9 mouse cellular contexts compared by ENCODE assay signal in genomic region chr1:32174566-32174965, GRCm38 (mm10). TPM values are rescaled to one million over a fixed set of nuclear protein-coding genes. Genes with fewer than 3 reads are reported as not detected.
DNase-seq lines count a peak whose midpoint lies in the region; ATAC-seq and TF ChIP-seq lines count a peak whose summit lies in the region.
"Had no signal": no experiment of that assay in that cellular context is flagged by ENCODE, and none has a peak within 500 bp of the region (broad histone marks: within the 10 kb centered on the region; RNA-seq: fewer than 3 reads in every experiment).

No protein-coding gene starts in this region.

- H3K4me3 ChIP-seq in intestine, postnatal 0 days (ENCODE audit: low read depth, low read length): no peak overlapping the region
- H3K4me3 ChIP-seq in intestine, embryonic 15.5 days (replicated peaks): no peak overlapping the region
- peak overlapping the region; percentile 66 for H3K4me3 ChIP-seq in forebrain, embryonic 14.5 days (ENCODE audit: low read depth, low read length)
- peak overlapping the region; percentile 18; the same call in 1 of the 2 replicates for H3K4me3 ChIP-seq in midbrain, embryonic 12.5 days
- H3K4me3 ChIP-seq: erythroblast, embryonic 14.5 days had no signal

- intact Hi-C loops in heart, postnatal 14 days (cut with DNase I): loop anchor here (5.0 to 10.0 kb wide), 3 partner anchors 380 to 1473 kb away; no protein-coding TSS in a partner anchor

- no peak overlapping the region for H3K27ac ChIP-seq in intestine, postnatal 0 days (ENCODE audit: low read depth, low read length)
- no peak overlapping the region for H3K27ac ChIP-seq in intestine, embryonic 15.5 days
- peak overlapping the region; percentile 52; the same call in 1 of the 2 replicates for H3K27ac ChIP-seq in forebrain, embryonic 14.5 days (ENCODE audit: low read depth, low read length)
- no peak overlapping the region for H3K27ac ChIP-seq in midbrain, embryonic 12.5 days (replicated peaks)

- H3K4me1 ChIP-seq in intestine, postnatal 0 days (replicated peaks; ENCODE audit: control insufficient read depth, insufficient read depth, low read length): no peaks in the 10 kb centered on the region; the same call in 1 of the 2 replicates
- H3K4me1 ChIP-seq in intestine, embryonic 15.5 days (replicated peaks): 0 out of 2 replicates have a peak, but pooled peaks cover 5% of the 10 kb centered on the region
- peaks cover 6% of the 10 kb centered on the region; the same call in 1 of the 2 replicates for H3K4me1 ChIP-seq in forebrain, embryonic 14.5 days (ENCODE audit: control insufficient read depth, insufficient read depth, low read length)
- H3K4me1 ChIP-seq in midbrain, embryonic 12.5 days: peaks cover 5% of the 10 kb centered on the region; the same call in 1 of the 2 replicates

- no peaks in the 10 kb centered on the region for H3K36me3 ChIP-seq in intestine, postnatal 0 days (ENCODE audit: control insufficient read depth, insufficient read depth)
- no peaks in the 10 kb centered on the region for H3K36me3 ChIP-seq in intestine, embryonic 15.5 days
- H3K36me3 ChIP-seq in forebrain, embryonic 14.5 days (ENCODE audit: control insufficient read depth, insufficient read depth, low read length): no peaks in the 10 kb centered on the region
- no peaks in the 10 kb centered on the region for H3K36me3 ChIP-seq in midbrain, embryonic 12.5 days

- ATAC-seq in intestine, postnatal 0 days: no peak
- no peak for ATAC-seq in intestine, embryonic 15.5 days
- ATAC-seq in forebrain, embryonic 14.5 days: no peak
- ATAC-seq in midbrain, embryonic 12.5 days (ENCODE audit: low FRiP score, low read depth): no peak
- no peak for ATAC-seq in erythroblast, adult 5-6 weeks (replicated peaks; ENCODE audit: low FRiP score, poor library complexity, severe bottlenecking)
- no peak for ATAC-seq in granulocyte monocyte progenitor cell, adult 5-6 weeks (replicated peaks; ENCODE audit: poor library complexity, severe bottlenecking)

- WGBS in intestine, postnatal 0 days: 63% methylated on average over 5 of the region's 5 CpGs
- whole genome bisulfite sequencing in intestine, embryonic 15.5 days: 54% methylated on average over 5 of the region's 5 CpGs
- WGBS in forebrain, embryonic 14.5 days: 50% methylated on average over 5 of the region's 5 CpGs
- 65% methylated on average over 5 of the region's 5 CpGs for WGBS in midbrain, embryonic 12.5 days

- no peaks in the 10 kb centered on the region; the same call in 1 of the 2 replicates for H3K27me3 ChIP-seq in intestine, postnatal 0 days (replicated peaks; ENCODE audit: control insufficient read depth, insufficient read depth, low read length)
- H3K27me3 ChIP-seq in intestine, embryonic 15.5 days (replicated peaks): peaks cover 7% of the 10 kb centered on the region; the same call in 1 of the 2 replicates
- no peaks in the 10 kb centered on the region for H3K27me3 ChIP-seq in forebrain, embryonic 14.5 days (replicated peaks; ENCODE audit: control insufficient read depth, insufficient read depth, low read length)
- no peaks in the 10 kb centered on the region for H3K27me3 ChIP-seq in midbrain, embryonic 12.5 days

- H3K9ac ChIP-seq in intestine, postnatal 0 days (ENCODE audit: low read depth, low read length): no peak overlapping the region
- no peak overlapping the region for H3K9ac ChIP-seq in intestine, embryonic 15.5 days
- peak overlapping the region; percentile 55 for H3K9ac ChIP-seq in forebrain, embryonic 14.5 days (ENCODE audit: low read length)
- no peak overlapping the region for H3K9ac ChIP-seq in midbrain, embryonic 12.5 days (replicated peaks)

- H3K9me3 ChIP-seq in intestine, postnatal 0 days (ENCODE audit: control insufficient read depth): no peaks in the 10 kb centered on the region
- H3K9me3 ChIP-seq in intestine, embryonic 15.5 days: no peaks in the 10 kb centered on the region
- H3K9me3 ChIP-seq in forebrain, embryonic 14.5 days (replicated peaks; ENCODE audit: control insufficient read depth, low read length): no peaks in the 10 kb centered on the region
- H3K9me3 ChIP-seq in midbrain, embryonic 12.5 days: no peaks in the 10 kb centered on the region

- H3K4me2 ChIP-seq in intestine, postnatal 0 days (replicated peaks; ENCODE audit: low read depth): no peak overlapping the region
- no peak overlapping the region for H3K4me2 ChIP-seq in intestine, embryonic 15.5 days (replicated peaks)
- peak overlapping the region; percentile 81 for H3K4me2 ChIP-seq in forebrain, embryonic 14.5 days (ENCODE audit: low read length)
- H3K4me2 ChIP-seq in midbrain, embryonic 12.5 days (replicated peaks): peak overlapping the region; percentile 19; the same call in 1 of the 2 replicates

- TF ChIP-seq CTCF in intestine, postnatal 0 days (IDR thresholded peaks at IDR 0.05; ENCODE audit: low read depth): peak; percentile 60

- peak; percentile 2 for DNase-seq in R1 (ENCODE audit: low read depth, low spot score)
- DNase-seq in forebrain, embryonic 14.5 days (ENCODE audit: low spot score): peak; percentile 90
- no peak for DNase-seq in heart, postnatal 14 days

RNA-seq across cellular contexts. Expression of gene Khdrbs2, which starts 2.1 kb away (rescaled TPM):
- 1.6 and 1.9 TPM in 2 replicates for polyA plus RNA-seq in intestine, postnatal 0 days (2015; fragmentation: Nextera tagmentation; extraction: Ambion mirVana)
- 3.4 and 3.5 TPM in 2 replicates for polyA plus RNA-seq in intestine, embryonic 15.5 days (2015; fragmentation: Nextera tagmentation; extraction: Ambion mirVana)
- 50.5 and 53.7 TPM in 2 replicates for polyA plus RNA-seq in forebrain, embryonic 14.5 days (2014; fragmentation: Nextera tagmentation; extraction: Ambion mirVana)
- polyA plus RNA-seq in midbrain, embryonic 12.5 days (2016; fragmentation: Nextera tagmentation; extraction: Ambion mirVana): 20.6 and 23.5 TPM in 2 replicates
- not detected in 2 replicates for total RNA-seq in erythroblast, adult 5-6 weeks (2015; ENCODE audit: low replicate concordance)
- total RNA-seq in erythroblast, adult 5-6 weeks (2017; ENCODE audit: low replicate concordance): not detected in 2 replicates
- total RNA-seq in granulocyte monocyte progenitor cell, adult 5-6 weeks (2014; fragmentation: Nextera tagmentation): not detected in 2 replicates
- total RNA-seq in granulocyte monocyte progenitor cell, adult 5-6 weeks (2017): not detected in 2 replicates
- under 1 TPM; 0.07 to 0.60 TPM for total RNA-seq in heart, postnatal 14 days (2021)
- polyA plus RNA-seq: erythroblast, embryonic 14.5 days had no signal

Comparison
In these comparisons a context has a peak if more than half of its experiments do, and no peak if none do; other contexts are left out.
1. H3K4me2 ChIP-seq: peak in forebrain, embryonic 14.5 days (single experiment) and midbrain, embryonic 12.5 days (single experiment); none in intestine, postnatal 0 days (single experiment) and intestine, embryonic 15.5 days (single experiment).
2. H3K4me3 ChIP-seq: peak in forebrain, embryonic 14.5 days (single experiment) and midbrain, embryonic 12.5 days (single experiment); none in intestine, postnatal 0 days (single experiment) and intestine, embryonic 15.5 days (single experiment).
3. DNase-seq: peak in R1 (single experiment) and forebrain, embryonic 14.5 days (single experiment); none in heart, postnatal 14 days (0 of 2).